Mouse (Mus musculus): ENCODE results near the gene Hunk.

Hunk gene

GRCm38 (mm10) chr16:90517041-90517440, 131.2 kb downstream of the Hunk start:
- no peak for DNase-seq

GRCm38 (mm10) chr16:90518232-90518631, 132.4 kb downstream of the Hunk start:
- no peak for DNase-seq

GRCm38 (mm10) chr16:90518732-90519295, 133.0 kb downstream of the Hunk start:
- DNase-seq: no peak

- DNase-seq: no peak
Observed at GRCm38 (mm10) chr16:90521191-90521950, 135.6 kb downstream of the Hunk start.

GRCm38 (mm10) chr16:90521951-90522255, 136.1 kb downstream of the Hunk start:
- no peak for DNase-seq

- DNase-seq: no peak
Observed at GRCm38 (mm10) chr16:90522575-90522974, 136.8 kb downstream of the Hunk start.

GRCm38 (mm10) chr16:90523373-90523772, 137.6 kb downstream of the Hunk start:
- no peak for DNase-seq

- no peak for DNase-seq
Observed at GRCm38 (mm10) chr16:90523894-90524293, 138.1 kb downstream of the Hunk start.

GRCm38 (mm10) chr16:90524393-90524792, 138.6 kb downstream of the Hunk start:
- DNase-seq: no peak

GRCm38 (mm10) chr16:90533119-90533673, 147.4 kb downstream of the Hunk start:
- no peak for DNase-seq

- DNase-seq: no peak
Observed at GRCm38 (mm10) chr16:90534591-90534990, 148.8 kb downstream of the Hunk start.

- no peak for DNase-seq
Observed at GRCm38 (mm10) chr16:90538926-90539325, 153.1 kb downstream of the Hunk start.

GRCm38 (mm10) chr16:90541191-90541590, 155.4 kb downstream of the Hunk start:
- no peak for DNase-seq

GRCm38 (mm10) chr16:90542383-90542782, 156.6 kb downstream of the Hunk start:
- no peak for DNase-seq

- no peak for DNase-seq
Observed at GRCm38 (mm10) chr16:90544175-90544574, 158.4 kb downstream of the Hunk start.

GRCm38 (mm10) chr16:90545509-90545908, 159.7 kb downstream of the Hunk start:
- no peak for DNase-seq

GRCm38 (mm10) chr16:90546591-90546990, 160.8 kb downstream of the Hunk start:
- DNase-seq: no peak

- DNase-seq: no peak
Observed at GRCm38 (mm10) chr16:90547996-90548395, 162.2 kb downstream of the Hunk start.
